Mouse (Mus musculus) C2C12 (cell line): ENCODE results near the gene Map4.
A peak's percentile ranks its signal among the peaks of the same experiment; 100 is the strongest.

Source experiments
- CEBPB ChIP-seq: IDR thresholded peaks from one replicate; pipeline ENCODE4 v1.6.1; 2011; ENCODE audit warnings: low read depth, mild to moderate bottlenecking, control low read depth, moderate library complexity
- CTCF ChIP-seq: IDR thresholded peaks from one replicate; pipeline ENCODE4 v1.5.1; 2011; ENCODE audit not compliant: control insufficient read depth, insufficient read depth, insufficient read length
- FOSL1 ChIP-seq: IDR thresholded peaks from one replicate; pipeline ENCODE4 v1.8.0; 2011; ENCODE audit warnings: mild to moderate bottlenecking, low read length; ENCODE audit not compliant: poor library complexity, insufficient read depth, severe bottlenecking
- MAX ChIP-seq: IDR thresholded peaks from one replicate; pipeline ENCODE4 v1.6.1; 2011; ENCODE audit warnings: mild to moderate bottlenecking, control low read depth
- MYOD1 ChIP-seq: IDR thresholded peaks from one replicate; pipeline ENCODE4 v1.6.1; 2011; ENCODE audit warnings: low read depth; ENCODE audit not compliant: control insufficient read depth, insufficient read length
- MYOG ChIP-seq: IDR thresholded peaks from one replicate; pipeline ENCODE4 v1.6.1; 2011; ENCODE audit not compliant: control insufficient read depth, insufficient read length; ENCODE audit errors: extremely low read depth
- USF1 ChIP-seq: IDR thresholded peaks from one replicate; pipeline ENCODE4 v1.6.1; 2011; ENCODE audit warnings: low read depth, mild to moderate bottlenecking, control low read depth, moderate library complexity

- TF ChIP-seq CTCF (no peak), MYOD1 (no peak), FOSL1 (no peak), USF1 (no peak), MAX (peak; percentile 23), MYOG (no peak), CEBPB (no peak)
Measured at GRCm38 (mm10) chr9:109907300-109907699, 24.0 kb upstream of the Map4 start.
